Mouse (Mus musculus) hindbrain, embryonic 15.5 days (tissue): ENCODE measurements around the gene Olfr995. TPM values are rescaled to one million over a fixed set of nuclear protein-coding genes. Genes with fewer than 3 reads are reported as not detected.

Experiments
- ATAC-seq: fragments of 200-750 bp; cut with Nextera tagmentation; 2 replicates; pipeline ENCODE4 v1.8.0; 2017; ENCODE audit warnings: low read depth, moderate number of reproducible peaks, moderate TSS enrichment; ENCODE audit not compliant: low FRiP score
- H3K27ac ChIP-seq: fragments of 300-500 bp; sonication (generic); replicated peaks from 2 replicates; pipeline ENCODE4 v1.5.1; 2015; ENCODE audit warnings: mild to moderate bottlenecking, inconsistent platforms
- H3K27me3 ChIP-seq: fragments of 300-500 bp; sonication (generic); 2 replicates; pipeline ENCODE4 v1.6.1; 2015; ENCODE audit warnings: control low read depth, inconsistent platforms
- H3K36me3 ChIP-seq: fragments of 300-500 bp; sonication (generic); 2 replicates; pipeline ENCODE4 v1.6.1; 2015; ENCODE audit warnings: control low read depth, inconsistent platforms
- H3K4me1 ChIP-seq: fragments of 300-500 bp; sonication (generic); replicated peaks from 2 replicates; pipeline ENCODE4 v1.6.1; 2015; ENCODE audit warnings: control low read depth, inconsistent platforms
- H3K4me2 ChIP-seq: fragments of 300-500 bp; sonication (generic); 2 replicates; pipeline ENCODE4 v1.6.1; 2015; ENCODE audit warnings: moderate library complexity, mild to moderate bottlenecking, inconsistent platforms
- H3K4me3 ChIP-seq: fragments of 300-500 bp; sonication (generic); 2 replicates; pipeline ENCODE4 v1.5.1; 2015; ENCODE audit warnings: mild to moderate bottlenecking, inconsistent platforms
- H3K9ac ChIP-seq: fragments of 300-500 bp; sonication (generic); 2 replicates; pipeline ENCODE4 v1.6.1; 2015; ENCODE audit warnings: inconsistent platforms
- H3K9me3 ChIP-seq: fragments of 300-500 bp; sonication (generic); 2 replicates; pipeline ENCODE4 v1.6.1; 2016; ENCODE audit warnings: control low read depth, inconsistent platforms
- WGBS: fragments of 180-500 bp; shearing (Covaris S2); methylation state at CpG from one replicate; pipeline ENCODE4 v1.1.7; 2015; 5-methylcytosine and 5-hydroxymethylcytosine counted together
- polyA plus RNA-seq: library from polyadenylated mRNA; unstranded; fragments of >200 nt; fragmentation: Nextera tagmentation; extraction: Ambion mirVana; gene quantifications from 2 replicates; pipeline ENCODE4 v1.2.1, GENCODE M21; 2015

Olfr995 gene
- not detected in 2 replicates for polyA plus RNA-seq

DNA sequence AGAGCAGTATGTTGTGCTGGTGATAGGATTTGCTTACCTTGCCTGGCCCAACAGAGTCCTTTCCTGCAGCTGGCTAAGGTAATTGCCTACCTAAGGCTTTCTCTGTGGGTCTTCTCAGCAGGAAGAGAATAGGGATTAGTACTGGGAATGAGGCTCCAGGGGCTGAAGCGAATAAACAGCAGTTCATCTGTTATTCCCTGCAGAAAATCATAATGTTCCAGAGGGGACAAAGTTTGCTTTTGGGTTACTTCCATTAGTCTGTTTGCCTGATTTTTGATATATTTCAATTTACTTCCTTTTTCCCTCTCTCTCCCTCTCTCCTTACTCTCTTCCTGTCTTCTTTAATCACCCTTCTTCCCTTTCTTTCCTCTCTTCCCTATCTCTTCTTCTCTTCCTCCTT is at the start of gene Olfr995:
Gene Olfr995, minus strand, starts transcription at position 101 of the 400 bp plus-strand sequence.
- Histone ChIP-seq H3K27me3 (no peaks in the 10 kb centered on the region), H3K27ac (no peak within 1 kb of the TSS), H3K4me3 (no peak within 1 kb of the TSS), H3K4me1 (no peaks in the 10 kb centered on the region), H3K9ac (no peak within 1 kb of the TSS), H3K4me2 (no peak within 1 kb of the TSS), H3K36me3 (no peaks in the 10 kb centered on the region), H3K9me3 (no peaks in the 10 kb centered on the region)
- WGBS = 30% methylated on average over 1 of the region's 1 CpGs
- ATAC-seq = no peak

GRCm38 (mm10) chr2:85490396-85490795 is 47.0 kb upstream of the Olfr995 start:
- H3K36me3 ChIP-seq = no peaks in the 10 kb centered on the region
- no peaks in the 10 kb centered on the region for H3K9me3 ChIP-seq
- no peak overlapping the region for H3K4me3 ChIP-seq
- H3K9ac ChIP-seq = no peak overlapping the region
- no peak overlapping the region for H3K27ac ChIP-seq
- 73% methylated on average over 5 of the region's 5 CpGs for WGBS
- no peak overlapping the region for H3K4me2 ChIP-seq
- H3K4me1 ChIP-seq = no peaks in the 10 kb centered on the region
- no peaks in the 10 kb centered on the region for H3K27me3 ChIP-seq
- ATAC-seq = no peak

DNA sequence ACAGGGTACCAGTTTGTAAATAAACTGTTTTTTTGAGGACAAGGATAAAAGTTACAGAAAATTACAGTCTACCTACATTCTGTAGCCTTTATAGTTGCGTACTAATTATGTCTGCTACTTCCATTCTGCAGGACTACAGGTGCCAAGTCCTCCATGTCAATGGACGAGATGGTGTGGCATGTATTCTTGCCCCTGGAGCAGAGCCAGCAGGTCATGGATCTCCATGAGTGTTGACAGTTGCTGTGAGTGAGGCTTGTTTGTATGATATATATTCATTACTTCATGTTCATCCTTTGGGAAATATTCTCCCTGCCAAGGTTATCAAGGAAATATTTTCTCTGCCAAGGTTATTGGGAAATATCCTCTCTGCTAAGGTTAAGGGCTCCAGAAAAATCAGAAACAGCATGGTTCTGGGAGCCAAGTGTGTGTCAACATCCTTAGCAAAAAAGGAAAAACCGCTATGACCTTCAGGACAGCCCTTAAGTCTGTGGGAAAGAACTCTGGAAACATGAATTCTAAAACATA is 23.4 kb upstream of the Olfr995 start:
- no peak overlapping the region for H3K4me2 ChIP-seq
- no peaks in the 10 kb centered on the region for H3K4me1 ChIP-seq
- H3K4me3 ChIP-seq = no peak overlapping the region
- no peaks in the 10 kb centered on the region for H3K9me3 ChIP-seq
- no peak overlapping the region for H3K27ac ChIP-seq
- H3K36me3 ChIP-seq = no peaks in the 10 kb centered on the region
- WGBS = 83% methylated on average over 3 of the region's 3 CpGs
- ATAC-seq = no peak
- no peak overlapping the region for H3K9ac ChIP-seq
- H3K27me3 ChIP-seq = no peaks in the 10 kb centered on the region

DNA sequence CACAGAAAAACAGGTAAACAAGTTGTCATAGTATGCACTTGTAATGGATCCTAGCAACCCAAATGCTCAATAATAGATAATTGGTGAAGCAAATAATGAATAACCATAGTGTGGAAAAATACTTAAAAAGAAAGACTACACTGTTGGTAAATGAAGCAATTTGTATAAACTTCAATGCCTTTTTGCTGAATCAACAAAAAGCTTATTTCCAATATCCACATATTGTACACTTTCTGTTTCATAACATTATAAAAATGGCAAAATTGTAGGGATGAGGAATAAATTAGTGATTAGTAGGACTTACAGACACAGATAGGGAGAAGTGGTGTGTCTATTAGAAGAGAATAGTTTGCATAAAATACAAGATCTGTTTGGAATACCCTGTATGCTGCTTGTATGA is 893 bp downstream of the Olfr995 start:
- Histone ChIP-seq H3K27me3 (no peaks in the 10 kb centered on the region), H3K27ac (no peak overlapping the region), H3K36me3 (no peaks in the 10 kb centered on the region), H3K9ac (no peak overlapping the region), H3K4me1 (no peaks in the 10 kb centered on the region), H3K9me3 (no peaks in the 10 kb centered on the region), H3K4me3 (no peak overlapping the region), H3K4me2 (no peak overlapping the region)
- ATAC-seq = no peak

GRCm38 (mm10) chr2:85436351-85436750 is 7.1 kb downstream of the Olfr995 start, which contains the start of gene Olfr994:
Gene Olfr994 (minus strand): TSS chr2:85436451.
- Histone ChIP-seq H3K36me3 (no peaks in the 10 kb centered on the region), H3K9ac (no peak within 1 kb of the TSS), H3K4me2 (no peak within 1 kb of the TSS), H3K4me3 (no peak within 1 kb of the TSS), H3K9me3 (no peaks in the 10 kb centered on the region), H3K27me3 (no peaks in the 10 kb centered on the region), H3K27ac (no peak within 1 kb of the TSS), H3K4me1 (no peaks in the 10 kb centered on the region)
- no peak for ATAC-seq
- 92% methylated on average over 3 of the region's 3 CpGs for WGBS

- Histone ChIP-seq H3K9ac (no peak overlapping the region), H3K9me3 (no peaks in the 10 kb centered on the region), H3K27me3 (no peaks in the 10 kb centered on the region), H3K36me3 (no peaks in the 10 kb centered on the region), H3K4me3 (no peak overlapping the region), H3K27ac (no peak overlapping the region), H3K4me2 (no peak overlapping the region), H3K4me1 (no peaks in the 10 kb centered on the region)
- ATAC-seq = no peak
- 82% methylated on average over 1 of the region's 1 CpGs for WGBS
Measured at GRCm38 (mm10) chr2:85425893-85426292, 17.5 kb downstream of the Olfr995 start.

GRCm38 (mm10) chr2:85414777-85415176 is 28.7 kb downstream of the Olfr995 start, which contains the start of gene Olfr993:
Gene Olfr993 (minus strand): TSS chr2:85414877.
- ATAC-seq = no peak

DNA sequence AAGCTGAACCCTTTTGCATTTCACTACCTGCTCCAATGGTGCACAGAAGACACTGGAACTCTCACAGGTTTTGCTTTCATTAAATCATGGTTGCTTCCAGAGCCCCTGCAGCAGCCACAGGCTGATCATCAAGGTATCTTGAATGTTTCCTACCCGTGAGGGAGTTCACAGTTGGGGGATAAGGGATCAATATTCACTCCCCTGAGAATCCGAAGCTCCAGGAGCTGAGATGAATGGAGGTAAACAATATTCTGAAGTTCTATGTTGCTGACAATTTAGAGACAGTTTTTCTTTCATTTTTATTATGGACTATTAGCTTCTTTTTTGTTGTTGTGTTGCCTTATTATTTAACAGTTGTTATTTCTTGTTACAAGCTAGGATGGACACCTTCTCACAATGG is 34.1 kb downstream of the Olfr995 start, which contains the start of gene Olfr992:
Gene Olfr992, minus strand, starts transcription at position 101 of the 400 bp plus-strand sequence.
- no peak within 1 kb of the TSS for H3K4me3 ChIP-seq
- H3K4me2 ChIP-seq = no peak within 1 kb of the TSS
- 49% methylated on average over 2 of the region's 2 CpGs for WGBS
- no peaks in the 10 kb centered on the region for H3K9me3 ChIP-seq
- H3K4me1 ChIP-seq = no peaks in the 10 kb centered on the region
- no peak within 1 kb of the TSS for H3K9ac ChIP-seq
- H3K27me3 ChIP-seq = no peaks in the 10 kb centered on the region
- no peak for ATAC-seq
- H3K27ac ChIP-seq = no peak within 1 kb of the TSS
- no peaks in the 10 kb centered on the region for H3K36me3 ChIP-seq

More at GRCm38 (mm10) chr2:85414777-85415176, 28.7 kb downstream of the Olfr995 start, which contains the start of gene Olfr993:
- H3K9ac ChIP-seq = no peak within 1 kb of the TSS
- no peak within 1 kb of the TSS for H3K27ac ChIP-seq
- H3K9me3 ChIP-seq = no peaks in the 10 kb centered on the region
- no peak within 1 kb of the TSS for H3K4me2 ChIP-seq
- H3K36me3 ChIP-seq = no peaks in the 10 kb centered on the region
- no peaks in the 10 kb centered on the region for H3K27me3 ChIP-seq
- H3K4me3 ChIP-seq = no peak within 1 kb of the TSS
- H3K4me1 ChIP-seq = no peaks in the 10 kb centered on the region

Other genes with a start within 250 kb of the Olfr995 start
- 10.9 and 11.9 TPM in 2 replicates for gene Lrrc55, start 246.4 kb downstream of the Olfr995 start, polyA plus RNA-seq
- not detected in 2 replicates for gene Olfr987, start 104.3 kb downstream of the Olfr995 start, polyA plus RNA-seq
- gene Olfr988, start 80.4 kb downstream of the Olfr995 start, polyA plus RNA-seq = not detected in 2 replicates
- not detected in 2 replicates for gene Olfr992, start 34.2 kb downstream of the Olfr995 start, polyA plus RNA-seq
- gene Olfr993, start 28.8 kb downstream of the Olfr995 start, polyA plus RNA-seq = not detected in 2 replicates
- gene Olfr994, start 7.2 kb downstream of the Olfr995 start, polyA plus RNA-seq = not detected in 2 replicates
- gene 4833423E24Rik, start 75.4 kb upstream of the Olfr995 start, polyA plus RNA-seq = 0.06 and 0.10 TPM in 2 replicates
- not detected in 2 replicates for gene Olfr996, start 135.6 kb upstream of the Olfr995 start, polyA plus RNA-seq
- not detected in 2 replicates for gene Olfr998, start 145.3 kb upstream of the Olfr995 start, polyA plus RNA-seq
- not detected in 2 replicates for gene Olfr1000, start 168.3 kb upstream of the Olfr995 start, polyA plus RNA-seq
- not detected in 2 replicates for gene Olfr1002, start 207.1 kb upstream of the Olfr995 start, polyA plus RNA-seq
- not detected in 2 replicates for gene Olfr154, start 220.8 kb upstream of the Olfr995 start, polyA plus RNA-seq
- gene Olfr1006, start 235.1 kb upstream of the Olfr995 start, polyA plus RNA-seq = not detected in 2 replicates
- gene Olfr1008, start 245.8 kb upstream of the Olfr995 start, polyA plus RNA-seq = not detected in 2 replicates